Comparison of ENCODE assay signal across 8 mouse cellular contexts in the genomic region with DNA sequence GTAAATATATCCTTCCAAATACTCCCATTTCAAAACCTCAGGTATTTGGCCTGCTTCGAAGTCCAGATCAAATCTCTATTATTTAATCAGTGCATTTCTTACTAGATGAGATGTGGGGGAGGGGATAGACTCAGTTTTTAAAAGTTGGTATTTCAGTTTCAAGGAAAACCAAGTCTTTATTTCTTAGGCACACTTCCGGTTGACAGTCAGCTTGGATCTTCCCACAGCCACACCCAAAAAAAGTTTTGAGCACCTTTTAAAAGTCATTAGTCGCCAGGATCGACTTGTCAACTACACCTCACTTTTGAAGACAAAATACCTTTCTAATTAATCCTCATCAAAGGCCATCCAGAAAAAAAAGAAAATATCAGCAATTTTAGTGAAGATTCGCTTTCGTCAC. TPM values are rescaled to one million over a fixed set of nuclear protein-coding genes. Genes with fewer than 3 reads are reported as not detected.
DNase-seq lines count a peak whose midpoint lies in the region; ATAC-seq and TF ChIP-seq lines count a peak whose summit lies in the region.

No protein-coding gene starts in this region.

- H3K9me3 ChIP-seq in hindbrain, embryonic 16.5 days (ENCODE audit: control insufficient read depth, low read length): no peaks in the 10 kb centered on the region
- no peaks in the 10 kb centered on the region for H3K9me3 ChIP-seq in midbrain, embryonic 16.5 days (replicated peaks; ENCODE audit: control insufficient read depth, low read length, poor library complexity, severe bottlenecking)

- no peaks in the 10 kb centered on the region for H3K4me1 ChIP-seq in cortical plate, adult 2 months (ENCODE audit: control insufficient read depth, insufficient read depth, low read length)
- peaks cover 11% of the 10 kb centered on the region for H3K4me1 ChIP-seq in hindbrain, embryonic 16.5 days (ENCODE audit: control insufficient read depth, insufficient read depth, low read depth, low read length)
- H3K4me1 ChIP-seq in midbrain, embryonic 16.5 days (ENCODE audit: control insufficient read depth, insufficient read depth, low read length): peaks cover 8% of the 10 kb centered on the region
- peaks cover 5% of the 10 kb centered on the region for H3K4me1 ChIP-seq in thymus, adult 2 months (replicated peaks; ENCODE audit: control insufficient read depth, insufficient read depth, low read length)

- H3K27me3 ChIP-seq in hindbrain, embryonic 16.5 days (replicated peaks; ENCODE audit: control insufficient read depth, insufficient read depth, low read length): no peaks in the 10 kb centered on the region
- no peaks in the 10 kb centered on the region for H3K27me3 ChIP-seq in midbrain, embryonic 16.5 days (ENCODE audit: control insufficient read depth, insufficient read depth, low read depth, low read length)
- no peaks in the 10 kb centered on the region for H3K27me3 ChIP-seq in thymus, adult 2 months (ENCODE audit: control insufficient read depth, insufficient read depth, low read length)

- H3K27ac ChIP-seq in layer of hippocampus, adult 2 months: peak overlapping the region; percentile 100
- H3K27ac ChIP-seq in cortical plate, adult 2 months (ENCODE audit: insufficient read depth, low read length): no peak overlapping the region
- no peak overlapping the region; the same call in 1 of the 2 replicates for H3K27ac ChIP-seq in hindbrain, embryonic 16.5 days (ENCODE audit: low read depth, low read length)
- no peak overlapping the region for H3K27ac ChIP-seq in midbrain, embryonic 16.5 days (ENCODE audit: low read length)
- H3K27ac ChIP-seq in thymus, adult 2 months (ENCODE audit: control insufficient read depth, insufficient read depth, low read length): no peak overlapping the region

- WGBS in hindbrain, embryonic 16.5 days: 13% methylated on average over 6 of the region's 6 CpGs
- 13% methylated on average over 6 of the region's 6 CpGs for WGBS in midbrain, embryonic 16.5 days
- whole genome bisulfite sequencing in thymus, adult 2 months: 9% methylated on average over 6 of the region's 6 CpGs

- intact Hi-C loops in gastrocnemius, postnatal 36 days (cut with DNase I): loop anchor here (5.0 to 10.0 kb wide), 3 partner anchors 36 to 194 kb away; no protein-coding TSS in a partner anchor

- TF ChIP-seq CTCF in layer of hippocampus, adult 2 months (conservative IDR thresholded peaks at IDR 0.05): no peak
- no peak for TF ChIP-seq CTCF in cortical plate, adult 2 months (IDR thresholded peaks at IDR 0.05; ENCODE audit: extremely low read depth, insufficient read depth, low read length)
- TF ChIP-seq CTCF in thymus, adult 2 months (IDR thresholded peaks at IDR 0.05; ENCODE audit: borderline replicate concordance, control insufficient read depth, extremely low read depth, insufficient read depth, low read length, poor library complexity): no peak

- H3K36me3 ChIP-seq in hindbrain, embryonic 16.5 days (ENCODE audit: control insufficient read depth, insufficient read depth, low read length): no peaks in the 10 kb centered on the region
- no peaks in the 10 kb centered on the region for H3K36me3 ChIP-seq in midbrain, embryonic 16.5 days (ENCODE audit: control insufficient read depth, insufficient read depth, low read length)
- peaks cover 4% of the 10 kb centered on the region; the same call in 1 of the 2 replicates for H3K36me3 ChIP-seq in thymus, adult 2 months (ENCODE audit: control insufficient read depth, insufficient read depth, low read length)

- TF ChIP-seq POLR2A in cortical plate, adult 2 months (IDR thresholded peaks at IDR 0.05; ENCODE audit: extremely low read depth, insufficient read depth, low read length): no peak
- no peak for TF ChIP-seq POLR2A in thymus, adult 2 months (IDR thresholded peaks at IDR 0.05; ENCODE audit: control insufficient read depth, extremely low read depth, insufficient read depth, low read length, poor library complexity)

- H3K4me2 ChIP-seq in hindbrain, embryonic 16.5 days (ENCODE audit: low read length): peak overlapping the region; percentile 88
- peak overlapping the region; percentile 86 for H3K4me2 ChIP-seq in midbrain, embryonic 16.5 days (ENCODE audit: low read length)

- no peak overlapping the region; the same call in 1 of the 2 replicates for H3K9ac ChIP-seq in hindbrain, embryonic 16.5 days (ENCODE audit: low read depth, low read length)
- H3K9ac ChIP-seq in midbrain, embryonic 16.5 days (ENCODE audit: low read depth, low read length): no peak overlapping the region; the same call in 1 of the 2 replicates

- ATAC-seq in hindbrain, embryonic 16.5 days: no peak
- no peak for ATAC-seq in midbrain, embryonic 16.5 days

- peak overlapping the region; percentile 71 for H3K4me3 ChIP-seq in layer of hippocampus, adult 2 months
- H3K4me3 ChIP-seq in cortical plate, adult 2 months (ENCODE audit: insufficient read depth, low read length): peak overlapping the region; percentile 55; the same call in 1 of the 2 replicates
- peak overlapping the region; percentile 76 for H3K4me3 ChIP-seq in hindbrain, embryonic 16.5 days (ENCODE audit: low read length)
- H3K4me3 ChIP-seq in midbrain, embryonic 16.5 days (ENCODE audit: low read depth, low read length): peak overlapping the region; percentile 90
- H3K4me3 ChIP-seq in thymus, adult 2 months (ENCODE audit: control insufficient read depth, insufficient read depth, low read length): no peak overlapping the region

- DNase-seq in layer of hippocampus, adult 2 months (ENCODE audit: low spot score in 2 of 2): no peak
- DNase-seq in layer of hippocampus, adult 18-20 months (ENCODE audit: low spot score in 2 of 2): no peak
- no peak for DNase-seq in gastrocnemius, postnatal 36 days
- no peak for DNase-seq in thymus, adult 2 months
- DNase-seq in kidney, postnatal 14 days: no peak

RNA-seq across cellular contexts. Expression of a gene that starts 1.4 kb away (rescaled TPM):
- total RNA-seq in layer of hippocampus, adult 2 months (2021): 1 to 10 TPM; 2.2 to 2.8 TPM
- 1 to 10 TPM; 1.4 to 2.6 TPM for total RNA-seq in layer of hippocampus, adult 18-20 months (2021)
- 2.1 and 2.6 TPM in 2 replicates for polyA plus RNA-seq in cortical plate, adult 2 months (2012; rRNA removed)
- 0.91 and 2.7 TPM in 2 replicates for polyA plus RNA-seq in hindbrain, embryonic 16.5 days (2015; fragmentation: Nextera tagmentation; extraction: Ambion mirVana)
- polyA plus RNA-seq in midbrain, embryonic 16.5 days (2015; fragmentation: Nextera tagmentation; extraction: Ambion mirVana): 1.3 and 1.4 TPM in 2 replicates
- 1,000 to 10,000 TPM; 1,200 to 1,249 TPM for total RNA-seq in gastrocnemius, postnatal 36 days (2021)
- 1.9 and 6.8 TPM in 2 replicates for polyA plus RNA-seq in thymus, adult 2 months (2012; rRNA removed)

RNA-seq across cellular contexts. Expression of a gene that starts 1.6 kb away (rescaled TPM):
- 10 to 100 TPM; 38.9 to 41.1 TPM for total RNA-seq in layer of hippocampus, adult 2 months (2021)
- 10 to 100 TPM; 36.0 to 37.1 TPM for total RNA-seq in layer of hippocampus, adult 18-20 months (2021)
- 42.4 and 47.1 TPM in 2 replicates for polyA plus RNA-seq in cortical plate, adult 2 months (2012; rRNA removed)
- polyA plus RNA-seq in hindbrain, embryonic 16.5 days (2015; fragmentation: Nextera tagmentation; extraction: Ambion mirVana): 106 and 118 TPM in 2 replicates
- 82.2 and 92.0 TPM in 2 replicates for polyA plus RNA-seq in midbrain, embryonic 16.5 days (2015; fragmentation: Nextera tagmentation; extraction: Ambion mirVana)
- 100 to 1,000 TPM; 295 to 502 TPM for total RNA-seq in gastrocnemius, postnatal 36 days (2021)
- 121 and 144 TPM in 2 replicates for polyA plus RNA-seq in thymus, adult 2 months (2012; rRNA removed)
